Mouse (Mus musculus) stomach, postnatal 0 days (tissue): ENCODE results near the gene Pde1c.

Source experiments
- CTCF ChIP-seq: IDR thresholded peaks from 2 replicates; pipeline ENCODE4 v1.5.1; 2016; ENCODE audit warnings: antibody characterized with exemption, low read depth, mild to moderate bottlenecking, moderate library complexity
- EP300 ChIP-seq: optimal IDR thresholded peaks from 2 replicates; pipeline ENCODE3; 2016; ENCODE audit warnings: antibody characterized with exemption

GRCm38 (mm10) chr6:56458098-56458497 is 110.8 kb downstream of the Pde1c start:
- TF ChIP-seq CTCF (peak; percentile 57), EP300 (no peak)
